Mouse (Mus musculus): ENCODE measurements at regions not wholly inside any gene's neighbourhood (a gene's known extent, or its start where the extent isn't known, plus 50 kb on each side); places are given as distances from the start of the nearest gene placed in this dataset.

GRCm38 (mm10) chr12:114562978-114563377, 1019.3 kb downstream of the Adam6a start:
- no peaks in the 10 kb centered on the region for H3K36me3 ChIP-seq (replicated peaks; ENCODE audit: low read length)
- peaks cover 7% of the 10 kb centered on the region for H3K9me3 ChIP-seq
- H3K4me3 ChIP-seq (replicated peaks): no peak overlapping the region
- no peak for TF ChIP-seq FLI1 (IDR thresholded peaks at IDR 0.05; ENCODE audit: low read length)
- TF ChIP-seq GATA1 (IDR thresholded peaks at IDR 0.05; ENCODE audit: borderline replicate concordance, low read length): no peak
- H3K27me3 ChIP-seq (replicated peaks): no peaks in the 10 kb centered on the region
- H3K4me1 ChIP-seq: peaks cover 25% of the 10 kb centered on the region; the same call in 1 of the 2 replicates

- TF ChIP-seq GATA1 (IDR thresholded peaks at IDR 0.05; ENCODE audit: borderline replicate concordance, low read length) (no peak), FLI1 (IDR thresholded peaks at IDR 0.05; ENCODE audit: low read length) (no peak)
- no peaks in the 10 kb centered on the region for H3K27me3 ChIP-seq (replicated peaks)
- H3K4me3 ChIP-seq (replicated peaks): no peak overlapping the region
- no peaks in the 10 kb centered on the region for H3K36me3 ChIP-seq (replicated peaks; ENCODE audit: low read length)
- peaks cover 7% of the 10 kb centered on the region for H3K9me3 ChIP-seq
- peaks cover 25% of the 10 kb centered on the region; the same call in 1 of the 2 replicates for H3K4me1 ChIP-seq
Observed at GRCm38 (mm10) chr12:114563683-114564082, 1020.0 kb downstream of the Adam6a start.

GRCm38 (mm10) chr12:114564329-114564728, 1020.6 kb downstream of the Adam6a start:
- no peaks in the 10 kb centered on the region for H3K27me3 ChIP-seq (replicated peaks)
- peaks cover 25% of the 10 kb centered on the region; the same call in 1 of the 2 replicates for H3K4me1 ChIP-seq
- H3K4me3 ChIP-seq (replicated peaks): no peak overlapping the region
- peaks cover 7% of the 10 kb centered on the region for H3K9me3 ChIP-seq
- TF ChIP-seq GATA1 (IDR thresholded peaks at IDR 0.05; ENCODE audit: borderline replicate concordance, low read length): no peak; the same call in 2 of the 3 replicates
- no peak for TF ChIP-seq FLI1 (IDR thresholded peaks at IDR 0.05; ENCODE audit: low read length)
- no peaks in the 10 kb centered on the region for H3K36me3 ChIP-seq (replicated peaks; ENCODE audit: low read length)

- H3K27me3 ChIP-seq (replicated peaks): no peaks in the 10 kb centered on the region
- no peaks in the 10 kb centered on the region for H3K9me3 ChIP-seq
- no peak overlapping the region for H3K4me3 ChIP-seq (replicated peaks)
- TF ChIP-seq FLI1 (IDR thresholded peaks at IDR 0.05; ENCODE audit: low read length) (no peak), GATA1 (IDR thresholded peaks at IDR 0.05; ENCODE audit: borderline replicate concordance, low read length) (no peak)
- no peaks in the 10 kb centered on the region for H3K36me3 ChIP-seq (replicated peaks; ENCODE audit: low read length)
- H3K4me1 ChIP-seq: peaks cover 7% of the 10 kb centered on the region; the same call in 1 of the 2 replicates
Observed at GRCm38 (mm10) chr12:114583371-114583770, 1039.7 kb downstream of the Adam6a start.

GRCm38 (mm10) chr12:114587227-114587626, 1043.5 kb downstream of the Adam6a start:
- no peaks in the 10 kb centered on the region for H3K9me3 ChIP-seq
- no peaks in the 10 kb centered on the region for H3K36me3 ChIP-seq (replicated peaks; ENCODE audit: low read length)
- peaks cover 7% of the 10 kb centered on the region; the same call in 1 of the 2 replicates for H3K4me1 ChIP-seq
- H3K27me3 ChIP-seq (replicated peaks): no peaks in the 10 kb centered on the region
- TF ChIP-seq FLI1 (IDR thresholded peaks at IDR 0.05; ENCODE audit: low read length) (no peak), GATA1 (IDR thresholded peaks at IDR 0.05; ENCODE audit: borderline replicate concordance, low read length) (no peak)
- H3K4me3 ChIP-seq (replicated peaks): no peak overlapping the region

GRCm38 (mm10) chr12:114597672-114598071, 1054.0 kb downstream of the Adam6a start:
- no peak for TF ChIP-seq GATA1 (IDR thresholded peaks at IDR 0.05; ENCODE audit: borderline replicate concordance, low read length)
- no peak for TF ChIP-seq FLI1 (IDR thresholded peaks at IDR 0.05; ENCODE audit: low read length)
- H3K4me3 ChIP-seq (replicated peaks): no peak overlapping the region

GRCm38 (mm10) chr12:114609171-114609570, 1065.5 kb downstream of the Adam6a start:
- Histone ChIP-seq H3K27me3 (replicated peaks) (no peaks in the 10 kb centered on the region), H3K36me3 (replicated peaks; ENCODE audit: low read length) (no peaks in the 10 kb centered on the region), H3K4me3 (replicated peaks) (no peak overlapping the region), H3K4me1 (peaks cover 6% of the 10 kb centered on the region; the same call in 1 of the 2 replicates), H3K9me3 (no peaks in the 10 kb centered on the region; the same call in 1 of the 2 replicates)
- TF ChIP-seq FLI1 (IDR thresholded peaks at IDR 0.05; ENCODE audit: low read length) (no peak), GATA1 (IDR thresholded peaks at IDR 0.05; ENCODE audit: borderline replicate concordance, low read length) (no peak)

More at GRCm38 (mm10) chr12:114597672-114598071, 1054.0 kb downstream of the Adam6a start:
- H3K9me3 ChIP-seq: no peaks in the 10 kb centered on the region
- no peaks in the 10 kb centered on the region for H3K36me3 ChIP-seq (replicated peaks; ENCODE audit: low read length)
- peaks cover 9% of the 10 kb centered on the region; the same call in 1 of the 2 replicates for H3K4me1 ChIP-seq
- H3K27me3 ChIP-seq (replicated peaks): no peaks in the 10 kb centered on the region

GRCm38 (mm10) chr12:114612108-114612507, 1068.4 kb downstream of the Adam6a start:
- Histone ChIP-seq H3K36me3 (replicated peaks; ENCODE audit: low read length) (no peaks in the 10 kb centered on the region), H3K9me3 (no peaks in the 10 kb centered on the region; the same call in 1 of the 2 replicates), H3K4me1 (peaks cover 12% of the 10 kb centered on the region; the same call in 1 of the 2 replicates), H3K27me3 (replicated peaks) (no peaks in the 10 kb centered on the region), H3K4me3 (replicated peaks) (no peak overlapping the region)
- no peak for TF ChIP-seq FLI1 (IDR thresholded peaks at IDR 0.05; ENCODE audit: low read length)
- TF ChIP-seq GATA1 (IDR thresholded peaks at IDR 0.05; ENCODE audit: borderline replicate concordance, low read length): no peak

GRCm38 (mm10) chr12:114615179-114615578, 1071.5 kb downstream of the Adam6a start:
- no peaks in the 10 kb centered on the region for H3K9me3 ChIP-seq
- H3K27me3 ChIP-seq (replicated peaks): no peaks in the 10 kb centered on the region
- peaks cover 12% of the 10 kb centered on the region; the same call in 1 of the 2 replicates for H3K4me1 ChIP-seq
- no peaks in the 10 kb centered on the region for H3K36me3 ChIP-seq (replicated peaks; ENCODE audit: low read length)
- H3K4me3 ChIP-seq (replicated peaks): no peak overlapping the region
- TF ChIP-seq GATA1 (IDR thresholded peaks at IDR 0.05; ENCODE audit: borderline replicate concordance, low read length): no peak
- TF ChIP-seq FLI1 (IDR thresholded peaks at IDR 0.05; ENCODE audit: low read length): no peak

- Histone ChIP-seq H3K27me3 (replicated peaks) (no peaks in the 10 kb centered on the region), H3K4me3 (replicated peaks) (no peak overlapping the region), H3K9me3 (no peaks in the 10 kb centered on the region), H3K4me1 (peaks cover 12% of the 10 kb centered on the region; the same call in 1 of the 2 replicates), H3K36me3 (replicated peaks; ENCODE audit: low read length) (no peaks in the 10 kb centered on the region)
- no peak for TF ChIP-seq GATA1 (IDR thresholded peaks at IDR 0.05; ENCODE audit: borderline replicate concordance, low read length)
Observed at GRCm38 (mm10) chr12:114615712-114616111, 1072.0 kb downstream of the Adam6a start.

Data from megakaryocyte, embryonic 14.5 days (primary cell).